Mouse (Mus musculus): ENCODE results near the gene Nipal1.

Nipal1 gene

GRCm38 (mm10) chr5:72647418-72647907 is at the start of gene Nipal1:
Nipal1 (plus strand) TSS chr5:72647795.
- peak; percentile 78 for DNase-seq

GRCm38 (mm10) chr5:72601006-72601405 is 46.6 kb upstream of the Nipal1 start:
- DNase-seq, result peak; percentile 80

- no peak for DNase-seq
Measured at GRCm38 (mm10) chr5:72603138-72603537, 44.5 kb upstream of the Nipal1 start.

GRCm38 (mm10) chr5:72617413-72617812 is 30.2 kb upstream of the Nipal1 start:
- DNase-seq, result no peak

- peak; percentile 28 for DNase-seq
Measured at GRCm38 (mm10) chr5:72621022-72621421, 26.6 kb upstream of the Nipal1 start.

- no peak for DNase-seq
Measured at GRCm38 (mm10) chr5:72630026-72630425, 17.6 kb upstream of the Nipal1 start.

GRCm38 (mm10) chr5:72634791-72635271 is 12.8 kb upstream of the Nipal1 start:
- DNase-seq, result no peak

- peak; percentile 63 for DNase-seq
Measured at GRCm38 (mm10) chr5:72636122-72636521, 11.5 kb upstream of the Nipal1 start.

GRCm38 (mm10) chr5:72636576-72636975 is 11.0 kb upstream of the Nipal1 start:
- DNase-seq, result no peak

GRCm38 (mm10) chr5:72640072-72640471 is 7.5 kb upstream of the Nipal1 start:
- no peak for DNase-seq

GRCm38 (mm10) chr5:72643655-72644054 is 3.9 kb upstream of the Nipal1 start:
- DNase-seq, result no peak

GRCm38 (mm10) chr5:72644175-72644574 is 3.4 kb upstream of the Nipal1 start, which contains the start of gene Cnga1:
Cnga1 (minus strand) TSS chr5:72644275.
- no peak for DNase-seq

GRCm38 (mm10) chr5:72646131-72646530 is 1.5 kb upstream of the Nipal1 start:
- DNase-seq, result peak; percentile 45

- DNase-seq, result no peak
Measured at GRCm38 (mm10) chr5:72646996-72647395, 599 bp upstream of the Nipal1 start.

GRCm38 (mm10) chr5:72647958-72648595 is 482 bp downstream of the Nipal1 start:
- DNase-seq, result peak; percentile 16

GRCm38 (mm10) chr5:72648987-72649735 is 1.6 kb downstream of the Nipal1 start:
- DNase-seq, result no peak

- DNase-seq, result no peak
Measured at GRCm38 (mm10) chr5:72653068-72653674, 5.6 kb downstream of the Nipal1 start.

- no peak for DNase-seq
Measured at GRCm38 (mm10) chr5:72656270-72656791, 8.7 kb downstream of the Nipal1 start.

GRCm38 (mm10) chr5:72658375-72658774 is 10.8 kb downstream of the Nipal1 start:
- no peak for DNase-seq

- DNase-seq, result no peak
Measured at GRCm38 (mm10) chr5:72661051-72661781, 13.6 kb downstream of the Nipal1 start.

GRCm38 (mm10) chr5:72664126-72664525 is 16.5 kb downstream of the Nipal1 start:
- no peak for DNase-seq

GRCm38 (mm10) chr5:72664854-72665253 is 17.3 kb downstream of the Nipal1 start:
- peak; percentile 44 for DNase-seq

- DNase-seq, result peak; percentile 76
Measured at GRCm38 (mm10) chr5:72665281-72665680, 17.7 kb downstream of the Nipal1 start.
